Mouse (Mus musculus) gastrocnemius, adult 2 months (tissue): ENCODE measurements at regions not wholly inside any gene's neighbourhood (a gene's known extent, or its start where the extent isn't known, plus 50 kb on each side); places are given as distances from the start of the nearest gene placed in this dataset.

Source experiments
- DNase-seq: peaks from one replicate; pipeline ENCODE4 v3.0.0; 2022
- H3K27ac ChIP-seq: fragments of 200-600 bp; 2 replicates; pipeline ENCODE4 v1.8.1; 2022; ENCODE audit warnings: mild to moderate bottlenecking
- H3K4me3 ChIP-seq: fragments of 200-600 bp; 2 replicates; pipeline ENCODE4 v1.8.1; 2022; ENCODE audit warnings: mild to moderate bottlenecking, moderate library complexity
- CTCF ChIP-seq: fragments of 200-600 bp; IDR thresholded peaks from 2 replicates; pipeline ENCODE4 v1.8.1; 2022; ENCODE audit warnings: antibody characterized with exemption, mild to moderate bottlenecking, moderate library complexity
- intact Hi-C: fragments of 180-260 bp; cut with DNase I; formaldehyde crosslinking; loops from one replicate; pipeline ENCODE4 v1.15.1; 2025

- no peak overlapping the region for H3K27ac ChIP-seq
- DNase-seq: no peak
- no peak for TF ChIP-seq CTCF
- intact Hi-C loops: no loop called here
- no peak overlapping the region for H3K4me3 ChIP-seq
Measured at GRCm38 (mm10) chr1:189499703-189500102, 97.6 kb upstream of the Kcnk2 start.

DNA sequence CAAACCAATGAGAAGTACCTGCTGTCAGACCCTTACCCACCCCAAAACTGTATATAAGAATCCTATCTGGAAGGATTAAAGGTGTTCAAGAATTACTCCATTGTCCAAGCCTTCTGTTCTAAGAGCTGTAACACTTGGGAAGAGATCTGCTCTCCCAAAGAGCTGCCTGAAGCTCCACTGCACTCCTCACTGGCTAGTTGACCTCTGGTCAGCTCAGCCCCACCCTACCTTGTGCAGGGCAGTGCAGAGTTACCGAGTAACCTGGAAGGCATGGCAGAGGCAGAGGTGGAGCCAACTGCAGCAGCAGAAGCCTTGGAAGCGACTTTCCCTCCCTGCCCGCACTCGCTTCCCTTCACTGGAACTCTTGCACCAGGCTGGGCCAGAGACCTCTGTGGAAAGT is 97.1 kb upstream of the Kcnk2 start:
- no peak for TF ChIP-seq CTCF
- no peak overlapping the region for H3K27ac ChIP-seq
- intact Hi-C loops: no loop called here
- no peak for DNase-seq
- no peak overlapping the region for H3K4me3 ChIP-seq

- TF ChIP-seq CTCF: no peak
- Histone ChIP-seq H3K4me3 (no peak overlapping the region), H3K27ac (no peak overlapping the region)
- no peak for DNase-seq
- intact Hi-C loops: no loop called here
Measured at GRCm38 (mm10) chr1:189497031-189497430, 95.0 kb upstream of the Kcnk2 start.

DNA sequence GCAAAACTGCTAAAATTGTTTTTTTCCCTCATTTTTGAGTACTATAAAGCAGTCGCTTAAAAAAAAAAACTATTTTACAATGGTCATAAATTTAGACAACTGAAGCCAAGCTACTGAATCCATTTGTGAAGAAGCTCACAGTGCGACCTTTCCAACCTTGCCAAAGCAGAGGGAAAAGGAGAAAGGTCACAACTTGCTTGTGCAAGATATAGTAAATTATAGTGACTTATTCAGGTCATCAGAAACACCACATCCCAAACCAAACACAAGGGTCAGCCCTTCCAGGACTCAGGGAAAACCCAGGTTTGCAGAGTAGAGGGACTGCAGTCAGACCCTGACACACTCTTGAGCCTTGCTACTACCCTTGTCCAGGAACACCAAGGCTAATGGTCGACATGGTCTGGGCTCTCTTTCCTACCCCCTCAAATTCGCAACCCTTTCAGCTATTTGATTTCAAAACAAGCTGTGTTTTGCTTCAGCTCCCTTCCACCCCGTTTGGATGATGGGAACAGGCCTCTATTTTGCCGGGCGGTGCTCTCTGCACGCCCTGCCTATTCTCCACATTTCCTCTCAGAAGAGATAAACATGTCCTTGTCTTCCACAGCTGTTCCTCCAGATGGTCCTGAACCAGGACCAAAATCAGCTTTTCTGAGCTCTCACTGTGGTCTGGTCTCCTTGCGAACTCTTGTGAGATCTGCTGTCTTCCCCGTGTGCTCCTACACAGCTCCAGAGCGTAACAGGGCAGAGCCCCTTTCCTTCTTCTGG is 93.5 kb upstream of the Kcnk2 start:
- peak overlapping the region; percentile 20; the same call in 1 of the 2 replicates for H3K27ac ChIP-seq
- no peak for TF ChIP-seq CTCF
- no peak overlapping the region for H3K4me3 ChIP-seq
- peak; percentile 26 for DNase-seq
- intact Hi-C loops: no loop called here

DNA sequence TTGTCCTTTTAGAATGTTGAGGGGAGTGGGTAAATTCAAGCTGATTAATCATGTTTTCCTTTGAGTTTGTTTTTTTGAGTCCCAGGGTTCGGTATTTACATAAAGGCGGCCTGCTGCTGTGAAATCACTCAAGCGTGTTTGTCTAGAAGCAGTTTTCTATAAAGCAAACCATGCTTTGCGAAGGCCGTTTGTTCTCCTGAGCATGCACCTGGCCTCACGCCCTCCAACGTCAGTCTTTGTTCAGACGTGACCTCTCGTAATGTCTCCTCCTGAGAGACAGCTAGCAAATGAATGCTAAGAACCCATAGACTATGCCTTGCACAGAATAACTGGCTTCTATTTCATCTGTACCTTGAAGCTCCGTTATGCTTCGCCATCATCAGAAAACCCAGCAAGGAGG is 92.8 kb upstream of the Kcnk2 start:
- no peak for DNase-seq
- H3K4me3 ChIP-seq: no peak overlapping the region
- peak overlapping the region; percentile 20; the same call in 1 of the 2 replicates for H3K27ac ChIP-seq
- intact Hi-C loops: no loop called here
- TF ChIP-seq CTCF: no peak

DNA sequence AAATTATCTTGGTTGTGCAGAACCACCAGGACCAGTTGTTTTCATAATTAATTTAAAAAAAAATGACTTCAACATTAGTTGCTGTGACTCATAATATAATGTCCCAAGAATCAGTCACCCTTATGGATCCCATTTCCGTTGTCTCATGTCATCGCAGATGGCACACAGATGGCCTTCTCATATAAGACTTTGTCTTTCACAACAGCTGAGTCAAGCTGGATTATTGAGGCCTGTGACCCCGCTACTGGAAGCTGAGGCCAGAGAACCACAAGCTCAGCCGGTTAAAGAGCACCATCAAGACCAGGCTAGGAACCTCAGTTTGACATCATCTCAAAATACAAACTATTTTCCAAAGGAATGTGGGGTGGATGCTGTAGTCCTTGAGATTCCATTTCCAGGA is 83.3 kb upstream of the Kcnk2 start:
- TF ChIP-seq CTCF: no peak
- no peak overlapping the region for H3K27ac ChIP-seq
- intact Hi-C loops: no loop called here
- no peak overlapping the region for H3K4me3 ChIP-seq
- no peak for DNase-seq

DNA sequence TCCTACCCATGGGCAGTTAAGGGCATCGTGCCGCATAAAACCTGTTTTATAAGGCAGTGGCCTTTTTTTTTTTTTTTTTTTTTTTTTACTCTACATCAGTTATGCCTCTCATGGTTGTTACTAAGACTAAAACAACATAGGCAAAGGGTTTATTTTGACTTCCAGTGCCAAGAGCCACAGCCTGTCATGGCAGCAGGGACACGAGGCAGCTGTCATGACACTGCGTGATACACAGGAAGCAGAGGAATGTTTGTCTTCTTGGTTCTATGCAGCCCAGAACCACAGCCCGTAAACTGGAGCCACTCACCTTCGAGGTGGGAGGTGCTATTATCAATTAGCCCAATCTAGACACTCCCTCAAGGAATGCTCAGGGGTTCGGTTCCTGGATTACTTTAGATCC is 81.3 kb upstream of the Kcnk2 start:
- H3K4me3 ChIP-seq: no peak overlapping the region
- H3K27ac ChIP-seq: no peak overlapping the region
- no peak for TF ChIP-seq CTCF
- no peak for DNase-seq
- intact Hi-C loops: no loop called here

DNA sequence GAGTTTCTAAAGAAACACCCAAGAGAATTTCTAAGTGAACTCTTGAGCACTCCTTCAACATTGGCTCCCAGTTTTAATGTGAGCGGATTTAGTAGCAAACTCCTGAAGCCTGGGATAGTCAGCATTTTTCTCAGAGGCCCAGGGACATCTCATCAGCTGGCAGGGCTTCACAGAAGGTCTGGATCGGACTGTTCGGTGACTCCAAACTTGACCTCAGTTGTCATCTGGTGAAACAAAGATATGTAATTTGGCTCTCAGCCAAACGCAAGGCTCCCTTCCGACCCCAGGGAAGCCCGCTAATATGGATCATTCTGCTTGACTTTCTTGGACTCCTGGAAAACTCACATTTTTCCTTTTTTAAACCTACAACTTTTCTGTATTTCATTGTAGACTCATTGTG is 76.0 kb upstream of the Kcnk2 start:
- TF ChIP-seq CTCF: no peak
- no peak overlapping the region for H3K4me3 ChIP-seq
- H3K27ac ChIP-seq: no peak overlapping the region
- intact Hi-C loops: no loop called here
- no peak for DNase-seq

DNA sequence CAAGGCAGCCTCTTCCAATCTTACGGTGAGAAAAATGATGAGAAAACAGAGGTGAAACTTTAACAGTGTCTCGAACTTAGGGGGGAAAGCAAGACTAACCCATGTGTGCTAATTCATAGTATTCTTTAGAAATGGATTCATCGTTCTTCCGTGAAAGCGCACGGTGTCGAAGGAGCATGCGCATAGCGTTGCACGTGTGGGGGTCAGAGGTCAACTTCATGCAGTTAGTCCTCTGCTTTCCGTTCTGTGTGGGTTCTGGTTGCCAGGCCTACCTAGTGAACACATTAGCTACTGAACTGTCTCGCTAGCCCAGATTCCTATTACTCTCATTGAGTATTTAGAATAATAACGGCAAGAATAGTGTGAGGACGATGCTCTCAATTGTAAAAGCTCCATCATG is 74.7 kb upstream of the Kcnk2 start:
- no peak overlapping the region for H3K4me3 ChIP-seq
- intact Hi-C loops: no loop called here
- H3K27ac ChIP-seq: no peak overlapping the region
- TF ChIP-seq CTCF: no peak
- DNase-seq: no peak

DNA sequence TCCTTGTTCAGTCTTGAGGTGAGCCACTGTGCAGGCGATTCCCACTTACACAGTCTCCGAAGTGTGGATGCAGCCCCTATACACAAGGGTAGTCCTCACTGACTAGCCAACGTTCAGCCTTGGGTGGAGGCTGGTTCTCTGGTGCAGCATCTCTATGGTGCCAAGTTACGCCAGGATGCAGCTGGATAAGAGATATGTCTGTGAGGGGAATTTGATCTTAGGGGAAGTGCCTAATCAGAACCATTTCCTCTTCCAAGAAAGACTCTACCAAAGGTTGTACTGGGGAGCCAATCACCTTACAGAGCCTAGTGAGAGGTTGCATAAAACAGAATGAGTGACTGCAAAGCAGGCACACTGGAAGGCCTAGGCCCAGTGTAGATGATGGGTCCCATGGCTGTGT is 71.0 kb upstream of the Kcnk2 start:
- no peak for DNase-seq
- Histone ChIP-seq H3K27ac (no peak overlapping the region), H3K4me3 (no peak overlapping the region)
- no peak for TF ChIP-seq CTCF
- intact Hi-C loops: no loop called here

- H3K27ac ChIP-seq: no peak overlapping the region
- intact Hi-C loops: no loop called here
Measured at GRCm38 (mm10) chr1:189458421-189458820, 56.3 kb upstream of the Kcnk2 start.

More at GRCm38 (mm10) chr1:189458421-189458820, 56.3 kb upstream of the Kcnk2 start:
- DNase-seq: no peak
- no peak overlapping the region for H3K4me3 ChIP-seq
- no peak for TF ChIP-seq CTCF
